Mouse (Mus musculus) thymus, adult 18-20 months (tissue): ENCODE data around the gene Stk10.

Source experiments
- DNase-seq, 2 experiments: peaks; one replicate each; pipeline ENCODE4 v3.0.0; 2022; ENCODE audit warnings: mixed read lengths in 2 of 2

The Stk10 gene

DNA sequence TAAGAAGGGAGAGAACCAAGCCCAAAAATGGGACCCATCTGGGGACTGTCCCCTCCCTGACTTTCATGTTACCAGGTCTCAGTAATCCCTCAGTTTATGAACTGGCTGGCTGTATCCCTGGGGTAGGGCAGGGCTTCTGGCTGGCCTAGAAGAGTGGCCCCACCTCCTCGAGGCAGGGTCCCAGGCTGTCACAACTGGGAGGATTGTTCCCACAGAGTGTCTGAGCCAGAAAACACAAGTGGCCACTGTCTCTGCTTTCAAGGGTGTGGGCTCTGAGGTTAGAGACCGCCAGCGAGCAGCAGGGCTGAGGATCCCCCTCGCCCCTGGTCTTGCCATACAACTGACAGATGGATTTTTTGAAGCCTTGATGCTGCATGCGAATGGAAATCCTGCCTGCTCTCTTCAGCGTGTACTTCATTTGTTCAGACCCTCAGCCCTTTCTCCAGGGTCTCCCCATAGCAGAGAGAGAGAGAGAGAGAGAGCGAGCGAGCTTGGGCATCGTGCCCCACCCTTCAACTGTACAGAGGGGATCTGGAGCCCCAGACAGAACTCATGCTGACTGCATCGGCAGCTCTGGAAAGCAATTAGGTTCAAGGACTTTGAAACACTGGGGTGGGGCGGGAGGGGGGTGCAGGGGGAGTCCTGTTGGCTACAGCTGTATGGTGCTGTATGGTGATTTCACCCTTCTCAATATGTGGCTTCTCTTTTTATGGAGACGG is 18.6 kb downstream of the Stk10 start:
- DNase-seq = no peak

DNA sequence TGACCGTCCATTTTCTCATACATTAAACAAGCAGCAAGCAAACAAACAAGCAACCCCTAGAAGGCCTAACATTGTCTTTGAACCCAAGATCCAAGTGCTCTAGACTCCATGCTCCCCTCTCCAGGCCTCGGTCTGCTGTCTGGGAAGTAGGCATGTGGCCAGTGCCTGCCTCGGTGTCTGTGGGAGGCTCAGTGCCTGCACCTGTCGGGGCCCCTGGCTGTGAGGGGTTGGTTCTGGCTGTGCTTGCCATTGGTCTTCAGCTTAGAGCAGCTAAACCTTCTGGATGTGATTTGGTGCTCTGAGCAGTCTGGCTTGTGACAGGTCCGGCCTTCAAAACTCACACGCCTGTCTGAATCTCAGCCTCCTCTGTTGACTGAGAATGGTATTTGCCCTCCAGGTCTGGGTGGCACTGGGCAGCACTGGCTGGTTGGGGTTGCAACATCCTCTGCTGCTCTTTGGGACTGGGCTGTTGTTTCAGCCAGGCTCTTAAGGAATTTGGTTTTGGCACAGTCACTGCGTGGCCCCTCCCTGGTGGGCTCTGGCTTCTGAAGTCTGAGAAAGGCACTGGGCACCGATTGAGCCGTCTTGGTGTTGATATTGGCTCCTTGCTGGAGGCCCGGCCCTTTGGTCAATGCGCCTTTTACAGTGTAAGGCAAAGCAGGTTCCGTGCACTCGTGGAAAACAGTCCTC is 19.4 kb downstream of the Stk10 start:
- no peak for DNase-seq

DNA sequence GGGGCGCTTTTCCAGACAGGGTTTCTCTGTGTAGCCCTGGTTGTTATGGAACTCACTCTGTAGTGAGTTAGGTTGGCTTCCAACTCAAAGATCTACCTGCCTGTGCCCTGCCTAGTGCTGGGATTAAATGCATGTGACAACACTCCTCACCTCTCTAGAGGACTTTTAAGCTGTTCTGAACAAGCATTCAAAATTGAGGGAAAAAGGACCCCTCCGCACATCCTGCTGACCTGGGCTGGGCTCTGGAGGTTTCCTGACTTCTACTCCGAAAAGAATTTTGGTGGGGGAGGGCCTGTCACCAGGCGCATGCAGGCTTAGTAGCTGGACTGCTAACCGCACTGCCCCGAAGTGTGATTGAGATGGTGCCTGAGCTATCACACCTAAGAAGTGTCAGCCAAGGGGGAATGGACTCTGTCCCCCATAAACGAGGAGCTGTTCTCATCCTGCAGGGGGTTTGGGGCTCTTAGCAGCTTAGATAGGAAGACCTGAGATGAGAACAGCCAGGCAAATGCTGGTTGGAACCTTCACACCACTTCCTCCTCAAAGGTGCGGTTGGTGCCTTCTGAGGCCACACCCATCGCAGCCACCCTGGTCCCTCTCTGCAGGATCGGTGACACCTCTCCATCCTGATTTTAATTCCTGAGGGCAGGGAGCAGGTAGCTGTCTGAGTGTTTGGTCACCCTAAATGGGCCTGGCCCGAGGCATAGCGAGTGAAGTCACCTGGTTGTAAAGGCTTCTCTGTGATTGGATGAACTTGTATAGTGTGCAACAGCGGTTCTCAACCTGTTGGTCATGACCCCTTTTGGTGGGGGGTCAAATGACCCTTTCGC is 20.4 kb downstream of the Stk10 start:
- peak; percentile 32 to 48 for DNase-seq

DNA sequence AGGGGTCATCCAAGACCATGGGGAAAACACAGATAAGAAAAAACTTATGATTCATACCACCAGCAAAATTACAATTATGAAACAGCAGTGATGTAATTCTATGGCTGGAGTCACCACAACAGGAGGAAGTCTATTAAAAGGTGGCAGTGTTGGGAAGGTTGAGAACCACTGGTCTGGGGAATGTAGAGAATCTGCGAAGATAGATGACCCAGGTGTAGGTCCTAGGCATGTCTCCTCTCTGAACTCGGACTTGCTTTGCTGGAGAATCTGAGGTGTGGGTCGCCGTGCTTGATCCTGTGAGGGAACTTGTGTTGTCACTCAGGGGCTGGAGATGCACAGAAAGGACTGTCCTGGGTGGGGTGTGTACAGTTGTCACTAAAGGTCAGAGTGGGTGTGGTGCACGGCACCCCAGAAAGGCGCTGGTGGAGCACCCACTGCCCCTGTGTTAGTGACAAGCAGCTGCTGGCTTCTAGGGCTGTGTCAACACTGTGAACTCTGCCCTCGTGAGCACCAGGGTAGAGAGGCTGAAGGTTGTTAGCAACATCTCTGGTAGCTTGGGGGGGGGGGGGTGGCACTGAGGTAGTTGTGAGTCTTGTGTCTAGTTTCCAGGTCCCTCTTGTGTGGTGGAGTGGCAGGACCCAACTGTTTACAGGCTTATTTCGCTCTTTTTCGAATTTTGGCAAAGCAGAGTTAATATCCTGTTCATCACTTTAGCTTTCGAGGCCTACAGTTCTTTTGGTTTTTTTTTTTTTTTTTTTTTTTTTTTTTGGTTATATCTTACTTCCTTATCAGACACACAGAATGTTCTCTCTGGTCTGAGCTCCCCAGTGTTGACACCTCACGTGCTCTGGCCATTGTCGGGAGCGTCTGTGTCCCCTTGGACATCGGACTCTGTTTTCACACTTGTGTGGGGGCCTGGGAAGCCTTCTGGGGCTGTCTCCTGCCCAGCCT is 21.3 kb downstream of the Stk10 start:
- no peak for DNase-seq

DNA sequence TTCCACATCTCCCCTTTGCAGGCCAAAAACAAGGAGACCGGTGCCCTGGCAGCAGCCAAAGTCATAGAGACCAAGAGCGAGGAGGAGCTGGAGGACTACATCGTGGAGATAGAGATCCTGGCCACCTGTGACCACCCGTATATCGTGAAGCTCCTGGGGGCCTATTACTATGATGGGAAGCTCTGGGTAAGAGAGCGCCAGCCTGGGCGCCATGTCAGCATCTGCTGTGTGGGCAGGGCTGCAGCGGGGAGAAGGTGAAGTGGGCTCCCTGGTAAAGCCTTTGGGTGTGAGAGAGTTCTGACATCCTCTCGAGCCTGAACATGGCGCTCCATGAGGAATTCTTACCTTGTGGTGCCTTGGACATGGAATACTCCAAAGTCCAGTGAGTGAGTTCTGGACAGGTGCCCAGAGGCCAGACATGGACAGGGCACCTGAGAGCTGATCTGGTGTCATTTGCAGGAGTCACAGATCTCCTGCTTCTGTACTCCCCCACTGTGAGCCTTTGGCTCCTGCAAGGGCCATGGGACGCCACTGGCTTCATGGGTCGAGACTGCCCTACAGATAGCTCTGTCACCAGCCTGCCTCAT is 22.1 kb downstream of the Stk10 start:
- DNase-seq = no peak

DNA sequence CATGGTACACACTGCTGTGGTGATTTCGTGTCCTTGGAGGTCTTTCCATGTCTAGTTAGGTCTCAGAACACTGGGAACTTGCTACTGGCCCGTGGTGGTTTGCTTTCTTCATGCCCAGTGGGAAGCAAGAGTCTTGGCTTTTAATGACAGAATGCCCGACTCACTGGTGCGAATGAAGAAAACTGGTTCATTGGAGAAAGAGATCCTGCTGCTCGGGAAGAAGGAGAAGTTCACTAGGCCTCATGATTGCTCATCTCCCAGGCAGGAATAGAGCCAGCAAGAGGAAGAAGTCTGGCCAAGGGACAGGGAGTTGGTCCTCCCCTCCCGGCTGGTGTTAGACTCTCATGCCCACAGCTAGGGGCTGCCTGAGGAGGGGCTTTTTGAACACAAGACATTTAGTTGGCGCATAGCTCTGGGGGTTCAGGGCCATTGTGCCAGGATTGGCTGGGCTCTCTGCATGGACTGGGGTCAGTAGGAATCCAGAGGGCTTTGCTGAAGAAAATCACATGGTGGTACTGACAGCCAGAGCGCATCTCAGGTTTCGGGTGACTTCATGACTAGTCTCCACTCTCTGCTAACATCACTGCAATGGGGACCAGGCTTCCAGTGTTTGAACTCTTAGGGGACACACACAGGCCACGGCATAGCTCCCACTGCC is 23.4 kb downstream of the Stk10 start:
- DNase-seq = no peak

DNA sequence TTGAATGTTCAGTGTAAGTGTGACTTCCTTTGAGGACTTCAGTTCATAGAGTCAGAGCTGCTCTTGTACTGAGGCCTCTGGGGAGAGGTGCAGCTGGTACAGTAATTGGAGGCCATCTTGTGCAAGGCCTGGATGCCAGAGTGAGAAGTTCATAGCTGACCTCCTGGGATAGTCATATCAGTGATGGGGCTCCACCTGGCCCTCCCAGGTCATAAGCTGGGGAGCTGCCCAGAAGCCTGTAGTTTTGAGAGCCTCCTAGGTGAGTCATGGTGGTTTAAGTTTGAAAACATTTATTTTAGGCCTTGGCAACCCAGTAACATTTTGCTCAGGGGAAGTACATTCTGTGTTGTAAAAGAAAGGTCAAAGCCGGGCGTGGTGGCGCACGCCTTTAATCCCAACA is 24.9 kb downstream of the Stk10 start:
- DNase-seq = no peak

DNA sequence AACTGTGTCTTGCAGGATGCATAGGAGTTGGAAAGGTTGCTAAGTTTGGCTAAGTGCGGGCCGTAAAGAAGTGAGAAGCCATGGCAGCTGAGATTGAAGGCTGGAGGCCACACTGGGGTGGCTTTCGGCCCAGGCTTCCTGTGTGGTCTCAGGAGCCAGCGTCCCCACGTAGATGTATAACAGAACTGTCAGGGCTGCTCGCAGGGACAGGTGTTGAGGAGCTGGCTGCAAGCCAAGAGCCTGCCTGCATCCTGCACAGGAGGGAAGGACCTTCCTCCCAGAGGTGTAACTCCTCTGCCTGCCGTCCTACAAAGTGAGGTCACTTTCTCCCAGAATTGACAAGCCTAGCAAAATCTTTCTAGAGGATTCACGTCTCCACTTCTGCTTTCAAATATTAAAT is 25.6 kb downstream of the Stk10 start:
- peak; percentile 40 to 64 for DNase-seq

DNA sequence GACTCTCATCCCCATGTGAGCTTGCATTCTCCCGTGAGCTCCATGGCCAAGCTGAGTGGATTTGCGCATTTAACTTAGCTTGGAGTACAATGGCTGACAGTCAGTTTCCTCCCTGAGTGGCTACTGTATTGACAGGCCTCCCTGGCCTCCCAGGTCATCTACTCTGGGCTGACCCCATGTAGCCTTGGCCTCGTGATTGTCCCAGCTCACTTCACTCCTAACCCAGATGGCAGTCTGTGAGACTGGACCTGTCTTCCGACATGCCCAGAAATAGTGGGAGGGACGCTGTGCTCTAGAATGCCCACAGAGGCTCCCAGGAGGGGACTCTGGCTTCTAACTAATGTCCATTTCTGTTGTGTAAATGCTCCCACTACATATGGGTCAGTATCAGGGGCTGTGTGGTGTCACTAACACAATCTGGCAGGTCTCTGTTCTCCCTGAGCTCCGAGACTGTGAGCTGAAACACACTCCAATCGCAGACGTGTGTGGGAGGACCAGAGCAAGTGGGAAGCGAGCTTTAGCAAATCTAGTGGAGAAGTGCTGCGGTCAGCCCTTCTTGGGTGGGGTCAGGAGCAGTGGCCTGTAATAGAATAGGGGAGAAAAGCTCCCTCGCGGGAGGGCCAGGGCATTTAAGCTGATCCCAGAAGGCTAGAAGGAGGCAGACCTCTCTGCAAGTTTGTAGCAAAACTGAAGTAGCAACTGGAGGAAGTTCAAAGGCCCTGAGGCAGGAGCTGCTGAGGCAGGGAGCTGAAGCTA is 27.1 kb downstream of the Stk10 start:
- no peak for DNase-seq

DNA sequence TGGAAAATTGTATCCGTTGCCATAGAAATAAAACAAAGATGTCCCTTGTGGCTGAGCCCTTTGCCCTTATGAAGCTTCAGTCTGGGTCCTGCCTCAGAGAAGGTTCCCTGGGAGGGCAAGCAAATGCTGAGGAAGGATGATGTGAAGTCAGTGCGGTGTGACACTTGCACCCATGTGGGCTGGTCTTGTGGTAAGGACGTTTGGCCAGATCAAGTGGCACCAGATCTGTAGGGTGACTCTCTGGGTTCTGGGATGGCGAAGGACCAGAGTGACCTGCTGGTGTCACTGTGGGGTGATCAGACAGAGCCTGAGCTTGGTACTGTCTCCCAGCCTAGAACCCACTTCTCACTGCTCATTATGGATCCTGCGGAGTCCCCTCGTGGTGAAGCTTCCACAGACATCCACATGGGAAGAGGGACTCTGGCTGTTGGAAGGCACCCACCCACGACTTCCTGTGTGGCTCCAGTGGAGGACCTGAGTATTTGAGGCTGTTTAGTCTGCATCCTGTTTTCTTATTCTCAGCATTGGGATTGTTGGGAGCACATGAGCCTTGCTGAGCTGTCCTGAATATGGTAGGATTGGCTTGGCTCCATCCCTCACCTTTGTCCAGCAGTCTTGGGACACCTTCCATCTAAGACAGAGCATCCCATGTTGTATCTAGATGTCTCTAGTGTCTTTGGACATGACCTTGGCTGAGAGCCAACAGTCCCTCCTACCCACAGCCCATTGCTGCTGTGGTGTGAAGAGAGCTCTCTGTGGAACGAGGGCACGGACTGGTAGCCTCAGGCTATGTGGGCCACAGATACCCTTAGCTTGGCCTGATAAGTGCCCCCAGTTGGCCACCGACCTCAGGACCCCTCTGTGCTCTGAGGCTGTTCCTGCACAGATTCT is 28.6 kb downstream of the Stk10 start:
- DNase-seq = no peak

DNA sequence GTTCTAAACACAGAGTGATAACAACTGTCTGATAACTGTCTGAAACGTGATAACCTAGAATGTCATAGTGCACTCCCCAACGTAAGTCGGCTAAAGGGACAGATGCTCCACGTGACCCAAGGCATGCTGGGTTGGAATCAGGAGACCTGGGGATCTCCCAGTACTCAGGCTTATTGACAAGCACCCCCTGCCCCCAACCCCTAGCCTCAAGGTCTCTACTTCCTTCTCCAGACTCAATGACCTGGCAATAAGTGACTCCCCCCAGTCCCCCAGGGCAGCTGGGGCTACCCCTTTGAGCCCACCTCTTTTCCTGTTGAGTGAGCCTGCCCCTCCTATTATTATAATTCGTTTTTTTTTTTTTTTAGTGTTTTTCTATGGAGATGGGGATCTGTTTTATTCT is 29.6 kb downstream of the Stk10 start:
- DNase-seq = no peak

DNA sequence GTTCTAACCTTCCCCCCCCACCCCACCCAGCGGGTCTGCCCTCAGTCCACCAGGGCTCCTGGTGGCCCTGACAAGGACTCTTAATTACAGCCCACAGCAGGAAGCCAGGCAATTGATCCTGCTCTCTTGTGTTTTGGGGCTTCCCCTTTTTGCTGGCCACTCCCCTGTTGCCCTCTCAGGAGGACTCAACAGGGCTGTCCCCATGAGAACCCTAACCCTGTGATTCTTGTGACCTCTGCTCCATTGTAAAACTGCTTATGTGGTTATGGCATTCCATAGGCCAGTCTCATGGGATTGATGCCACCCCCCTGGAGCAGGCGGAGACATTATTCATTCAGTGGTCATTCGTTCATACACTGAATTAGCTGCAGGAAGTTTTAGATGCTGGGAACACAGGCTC is 30.6 kb downstream of the Stk10 start:
- DNase-seq = no peak

DNA sequence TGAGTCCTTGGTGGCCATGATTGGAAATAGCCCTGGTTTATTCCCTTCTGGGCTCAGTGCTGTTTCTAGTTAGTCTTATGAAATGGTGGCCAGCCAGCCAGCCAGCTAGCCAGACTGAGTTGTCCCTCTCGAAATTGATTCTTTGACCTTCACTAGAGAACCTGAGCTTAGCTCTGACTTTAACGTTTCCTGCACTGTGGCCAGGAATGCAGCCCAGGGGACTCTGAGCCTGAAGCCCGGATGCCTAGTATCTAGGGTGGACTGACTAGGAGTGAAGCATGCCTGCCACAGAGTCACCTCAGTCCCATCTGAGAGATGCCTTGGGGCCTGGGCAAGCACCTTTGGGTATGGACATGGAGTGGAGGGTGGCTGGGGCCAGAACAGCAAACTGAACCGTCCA is 31.5 kb downstream of the Stk10 start:
- DNase-seq = no peak

DNA sequence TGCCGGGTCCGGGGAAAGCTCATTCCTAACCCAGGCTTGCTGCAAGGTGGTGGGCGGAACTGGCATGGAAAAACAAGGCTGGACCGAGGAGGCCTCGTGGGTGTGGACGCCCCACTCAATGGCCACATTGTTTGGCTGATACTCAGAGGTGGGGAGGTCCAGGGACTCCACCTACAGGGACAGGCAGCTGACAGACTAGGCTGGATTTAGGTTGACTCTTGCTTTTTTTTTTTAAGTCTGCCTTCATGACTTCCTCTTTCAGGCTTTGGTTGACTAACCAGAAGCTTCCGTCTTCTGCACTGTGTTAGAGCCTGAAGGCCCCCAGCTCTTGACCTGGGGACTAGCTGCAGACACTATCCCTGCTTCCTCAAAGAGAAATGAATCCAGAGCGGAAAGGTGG is 32.0 kb downstream of the Stk10 start:
- peak in 1 of 2 experiments; percentile 39 for DNase-seq

DNA sequence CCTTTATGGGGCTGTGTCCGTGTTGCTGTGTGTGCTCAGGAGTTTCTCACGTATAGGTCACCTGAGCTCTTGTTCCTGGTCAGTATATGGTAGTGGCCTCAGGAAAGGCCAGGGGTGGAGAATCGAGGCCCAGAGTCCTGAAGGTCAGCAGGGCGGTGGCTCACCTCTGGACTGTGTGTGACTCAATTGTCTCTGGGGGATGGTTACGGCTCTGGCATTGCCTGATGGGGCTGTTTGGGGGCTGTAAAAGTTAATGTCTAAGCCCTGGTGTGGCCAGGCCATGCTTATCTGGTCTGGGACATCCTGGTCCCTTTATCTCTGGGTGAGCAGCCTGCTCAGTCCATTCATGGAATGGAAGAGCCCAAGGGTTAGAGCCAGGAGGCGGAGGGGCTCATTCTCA is 33.1 kb downstream of the Stk10 start:
- DNase-seq = no peak

DNA sequence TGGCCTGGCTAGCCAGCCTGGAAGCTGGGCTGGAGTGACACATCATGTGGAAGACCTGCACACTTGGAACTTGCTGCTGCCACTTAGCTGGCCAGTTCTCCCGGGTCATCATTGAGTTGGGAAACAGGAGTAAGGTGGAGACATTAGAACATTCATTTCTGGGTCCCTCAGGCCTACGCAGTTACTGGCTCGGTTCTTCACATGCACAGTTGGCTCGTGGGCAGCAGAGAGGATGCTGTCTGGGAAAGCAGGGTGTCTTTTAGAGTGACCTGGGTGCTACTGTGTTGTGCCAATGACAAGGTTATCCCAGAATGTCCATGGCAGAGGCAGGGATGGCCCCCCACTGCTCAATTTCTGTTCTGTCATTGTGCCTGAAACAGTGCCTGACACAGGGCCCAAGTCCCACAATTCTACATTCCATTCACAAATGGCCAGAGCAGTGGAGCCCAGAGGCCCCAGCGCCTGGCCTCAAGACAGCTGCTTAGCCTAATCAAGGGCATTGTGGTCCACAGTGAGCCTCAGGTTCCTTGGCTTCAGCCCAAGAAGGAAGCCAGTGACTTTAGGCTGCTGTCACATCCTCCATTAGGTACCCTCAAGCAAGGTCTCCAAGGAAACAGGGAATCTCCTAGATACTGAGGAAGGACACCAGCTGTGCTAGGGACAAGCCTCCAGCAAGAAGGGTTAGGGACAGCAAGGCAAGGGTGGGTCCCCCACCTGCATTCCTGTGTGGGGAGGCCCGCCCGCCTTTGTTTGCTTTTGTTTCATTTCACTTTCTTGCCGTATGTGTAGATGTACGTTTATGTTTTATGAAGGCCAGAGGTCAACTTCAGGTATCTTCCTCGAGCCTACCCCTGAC is 34.1 kb downstream of the Stk10 start:
- DNase-seq = no peak

DNA sequence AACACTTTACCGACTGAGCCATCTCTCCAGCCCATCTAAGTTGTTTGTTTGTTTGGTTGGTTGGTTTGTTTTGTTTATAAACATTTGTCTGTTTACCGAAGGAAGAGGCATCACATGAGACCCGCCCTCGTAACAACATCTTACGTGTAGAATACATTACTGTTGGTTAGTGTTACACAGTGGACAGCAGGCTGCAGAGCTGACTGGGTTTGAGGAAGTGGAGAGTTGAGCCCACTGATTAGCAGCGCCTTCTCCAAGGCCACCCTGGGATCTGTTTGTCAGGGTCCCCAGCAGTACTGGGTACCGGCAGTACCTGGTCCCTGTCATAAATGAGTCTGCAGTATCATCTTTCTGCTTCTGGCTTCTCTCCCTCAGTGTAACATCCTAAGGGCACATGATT is 35.0 kb downstream of the Stk10 start:
- no peak for DNase-seq

DNA sequence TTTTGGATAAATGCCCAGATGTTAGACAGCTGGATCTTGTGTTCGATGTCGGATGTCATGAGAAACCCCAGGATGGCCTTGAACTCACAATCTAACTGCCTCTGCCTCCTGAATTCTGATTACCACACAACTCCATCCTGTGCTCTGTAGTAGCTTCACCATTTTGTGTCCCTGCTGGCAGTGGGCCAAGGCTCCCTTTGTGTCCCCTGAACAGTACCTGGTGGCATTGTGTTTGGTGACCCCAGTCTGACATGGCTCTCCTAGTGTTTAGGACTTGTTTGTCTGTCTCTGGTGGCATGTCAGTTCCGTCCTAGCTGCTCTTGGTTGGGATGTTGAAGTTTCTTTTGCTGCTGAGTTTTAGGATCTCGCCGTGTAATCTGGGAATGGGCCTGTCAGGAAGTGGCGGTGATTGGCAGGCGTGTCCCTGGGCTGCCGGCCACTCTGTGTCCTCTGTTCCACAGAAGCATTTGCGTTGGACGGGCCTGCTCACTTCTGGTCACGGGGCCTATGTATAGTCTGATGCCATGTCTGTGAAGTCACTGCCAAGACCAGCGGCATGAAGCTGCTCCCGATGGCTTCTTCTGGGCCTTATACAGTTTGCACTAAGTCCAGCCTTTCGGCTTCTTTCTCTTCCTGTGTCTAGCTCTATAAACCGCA is 35.7 kb downstream of the Stk10 start:
- no peak for DNase-seq
